Mouse (Mus musculus): Measurements from ENCODE around the gene Rfx4. TPM values are rescaled to one million over a fixed set of nuclear protein-coding genes. Genes with fewer than 3 reads are reported as not detected.

Gene Rfx4
- polyA plus RNA-seq, 1 experiment from 2014 or later: 0.14 TPM

DNA sequence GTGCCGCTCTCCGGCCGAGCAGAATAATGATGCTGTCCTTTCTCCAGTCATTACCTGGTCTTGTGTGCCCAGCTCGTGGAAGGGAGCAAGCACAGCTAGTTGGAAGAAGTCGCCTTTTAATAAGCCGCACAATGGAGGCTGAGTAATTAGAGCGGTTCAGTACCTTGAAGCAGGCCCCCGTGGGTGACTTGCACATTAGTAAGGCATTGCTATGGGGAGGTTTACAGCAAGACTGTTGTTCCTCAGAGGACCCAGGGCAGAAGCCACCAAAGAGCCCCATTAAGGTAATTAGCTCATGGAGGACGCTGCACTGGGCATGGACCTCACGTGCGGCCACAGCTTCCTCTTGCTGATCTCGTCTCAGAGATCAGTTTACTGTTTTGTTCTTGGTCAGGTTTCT, 33.2 kb upstream of the Rfx4 start:
- H3K4me1 ChIP-seq: no peaks in the 10 kb centered on the region
- no peak overlapping the region for H3K4me3 ChIP-seq (replicated peaks)
- no peaks in the 10 kb centered on the region for H3K9me3 ChIP-seq (replicated peaks)
- H3K4me2 ChIP-seq: no peak overlapping the region
- H3K36me3 ChIP-seq: peaks cover 67% of the 10 kb centered on the region
- H3K9ac ChIP-seq: no peak overlapping the region
- ATAC-seq (replicated peaks; ENCODE audit: low FRiP score): no peak
- WGBS: 70% methylated on average over 12 of the region's 12 CpGs
- no peak overlapping the region for H3K27ac ChIP-seq
- H3K27me3 ChIP-seq: no peaks in the 10 kb centered on the region

DNA sequence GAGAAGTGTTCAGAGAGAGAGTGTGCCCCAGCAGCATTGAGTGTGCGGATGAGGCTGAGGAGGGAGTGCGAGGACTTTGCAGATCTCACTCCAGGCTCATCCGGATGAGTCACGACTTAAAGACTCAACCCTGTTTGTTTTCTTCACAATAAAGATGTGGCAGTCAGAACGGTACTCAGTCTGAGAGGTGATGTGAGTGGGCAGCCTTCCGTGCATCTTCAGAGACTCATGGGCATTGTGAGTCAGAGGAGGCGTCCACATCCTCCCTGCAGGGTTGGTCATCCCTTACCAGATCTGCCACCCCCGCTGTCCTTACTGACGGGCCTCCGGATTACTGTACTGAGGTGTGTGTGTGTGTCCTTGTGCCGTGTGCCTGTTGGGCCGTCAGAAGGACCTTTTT, 28.9 kb upstream of the Rfx4 start:
- H3K4me2 ChIP-seq: no peak overlapping the region
- H3K27ac ChIP-seq: no peak overlapping the region
- no peak overlapping the region for H3K4me3 ChIP-seq (replicated peaks)
- H3K4me1 ChIP-seq: no peaks in the 10 kb centered on the region
- no peaks in the 10 kb centered on the region for H3K27me3 ChIP-seq
- H3K9me3 ChIP-seq (replicated peaks): no peaks in the 10 kb centered on the region
- no peak overlapping the region for H3K9ac ChIP-seq
- peaks cover 34% of the 10 kb centered on the region for H3K36me3 ChIP-seq
- 89% methylated on average over 12 of the region's 12 CpGs for WGBS
- no peak for ATAC-seq (replicated peaks; ENCODE audit: low FRiP score)

DNA sequence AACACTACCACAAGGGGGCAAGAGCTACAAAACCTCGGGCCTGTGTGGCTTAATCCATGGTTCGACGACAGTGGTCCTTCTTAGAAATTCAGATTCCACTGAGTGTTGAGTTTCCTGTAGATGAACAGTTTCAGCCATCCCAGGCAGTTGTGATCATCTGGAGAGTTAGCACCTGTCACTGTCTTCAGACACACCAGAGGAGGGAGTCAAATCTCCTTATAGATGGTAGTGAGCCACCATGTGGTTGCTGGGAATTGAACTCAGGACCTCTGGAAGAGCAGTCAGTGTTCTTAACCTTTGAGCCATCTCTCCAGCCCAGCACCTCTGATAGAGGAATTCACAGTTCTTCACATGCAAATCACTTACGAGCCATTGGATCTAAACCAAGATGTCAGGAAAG, 28.1 kb upstream of the Rfx4 start:
- H3K27me3 ChIP-seq: no peaks in the 10 kb centered on the region
- no peak overlapping the region for H3K27ac ChIP-seq
- H3K4me2 ChIP-seq: no peak overlapping the region
- 82% methylated on average over 4 of the region's 4 CpGs for WGBS
- H3K9me3 ChIP-seq (replicated peaks): no peaks in the 10 kb centered on the region
- no peak for ATAC-seq (replicated peaks; ENCODE audit: low FRiP score)
- H3K9ac ChIP-seq: no peak overlapping the region
- no peaks in the 10 kb centered on the region for H3K4me1 ChIP-seq
- H3K4me3 ChIP-seq (replicated peaks): no peak overlapping the region
- H3K36me3 ChIP-seq: peaks cover 27% of the 10 kb centered on the region

DNA sequence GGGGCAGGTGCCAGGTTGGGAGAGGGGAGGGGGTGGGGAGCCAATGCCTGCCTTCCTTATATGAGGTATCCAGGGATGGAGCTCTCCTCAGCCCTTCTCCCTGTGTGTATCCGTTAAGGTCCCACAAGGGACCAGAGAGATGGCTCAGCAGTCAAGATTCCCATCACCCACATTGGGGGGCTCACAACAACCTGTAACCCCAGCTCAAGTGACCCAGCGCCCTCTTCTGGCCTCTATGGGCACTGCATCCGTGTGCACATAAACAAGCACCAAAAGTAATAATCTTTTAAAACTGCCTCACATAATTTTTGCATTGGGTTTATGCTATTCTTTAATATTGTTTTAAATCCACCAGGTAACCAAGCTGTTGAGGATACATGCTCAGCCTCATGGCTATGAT, 25.8 kb upstream of the Rfx4 start:
- no peak overlapping the region for H3K27ac ChIP-seq
- no peak overlapping the region for H3K9ac ChIP-seq
- no peaks in the 10 kb centered on the region for H3K9me3 ChIP-seq (replicated peaks)
- H3K27me3 ChIP-seq: no peaks in the 10 kb centered on the region
- peaks cover 23% of the 10 kb centered on the region for H3K36me3 ChIP-seq
- 84% methylated on average over 3 of the region's 3 CpGs for WGBS
- H3K4me1 ChIP-seq: no peaks in the 10 kb centered on the region
- ATAC-seq (replicated peaks; ENCODE audit: low FRiP score): no peak
- no peak overlapping the region for H3K4me3 ChIP-seq (replicated peaks)
- H3K4me2 ChIP-seq: no peak overlapping the region

DNA sequence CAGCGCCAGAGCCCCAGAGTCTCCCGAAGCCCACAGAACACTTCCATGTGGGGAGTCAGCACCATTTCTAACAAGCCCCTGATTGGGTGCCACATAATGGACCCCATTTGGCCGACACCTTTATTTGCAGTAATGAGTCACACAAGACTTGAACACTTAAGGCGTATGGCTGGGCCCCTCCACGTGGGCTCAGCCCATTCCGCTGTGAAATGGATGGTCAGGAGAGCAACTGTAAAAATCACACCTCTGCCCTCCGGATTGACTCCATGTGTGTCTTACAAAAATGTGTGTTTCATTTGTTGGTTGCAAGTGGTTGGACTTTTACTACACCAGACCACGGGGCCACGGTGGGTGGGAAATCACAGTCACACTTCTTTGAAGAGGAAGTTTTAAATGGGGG, 24.9 kb upstream of the Rfx4 start:
- no peak overlapping the region for H3K4me3 ChIP-seq (replicated peaks)
- no peaks in the 10 kb centered on the region for H3K27me3 ChIP-seq
- no peak overlapping the region for H3K27ac ChIP-seq
- ATAC-seq (replicated peaks; ENCODE audit: low FRiP score): no peak
- no peak overlapping the region for H3K4me2 ChIP-seq
- peaks cover 14% of the 10 kb centered on the region for H3K36me3 ChIP-seq
- H3K9me3 ChIP-seq (replicated peaks): no peaks in the 10 kb centered on the region
- WGBS: 47% methylated on average over 9 of the region's 9 CpGs
- H3K9ac ChIP-seq: no peak overlapping the region
- no peaks in the 10 kb centered on the region for H3K4me1 ChIP-seq

DNA sequence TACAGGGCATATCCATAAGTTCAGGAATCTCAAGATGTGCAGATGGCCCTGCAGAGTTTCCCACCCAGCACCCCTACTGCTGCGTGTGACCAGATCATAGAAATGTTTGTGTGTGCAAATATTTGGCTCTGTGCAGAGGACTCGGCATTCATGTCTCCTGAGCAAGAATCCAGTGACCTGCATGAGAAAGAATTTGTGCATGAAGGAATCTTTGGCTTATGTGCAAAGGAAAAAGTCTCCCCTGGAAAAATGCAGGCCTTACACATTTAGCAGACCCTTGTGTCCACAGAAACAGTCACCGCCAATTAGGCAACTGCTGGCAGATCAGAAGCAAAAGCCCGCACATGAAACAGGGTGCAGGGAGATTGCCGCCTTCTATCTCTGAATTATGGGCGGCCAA, 22.4 kb upstream of the Rfx4 start:
- Histone ChIP-seq H3K9me3 (replicated peaks) (no peaks in the 10 kb centered on the region), H3K4me2 (no peak overlapping the region), H3K4me3 (replicated peaks) (no peak overlapping the region), H3K36me3 (no peaks in the 10 kb centered on the region), H3K4me1 (no peaks in the 10 kb centered on the region), H3K27me3 (no peaks in the 10 kb centered on the region), H3K9ac (no peak overlapping the region), H3K27ac (no peak overlapping the region)
- ATAC-seq (replicated peaks; ENCODE audit: low FRiP score): no peak
- 53% methylated on average over 6 of the region's 6 CpGs for WGBS

DNA sequence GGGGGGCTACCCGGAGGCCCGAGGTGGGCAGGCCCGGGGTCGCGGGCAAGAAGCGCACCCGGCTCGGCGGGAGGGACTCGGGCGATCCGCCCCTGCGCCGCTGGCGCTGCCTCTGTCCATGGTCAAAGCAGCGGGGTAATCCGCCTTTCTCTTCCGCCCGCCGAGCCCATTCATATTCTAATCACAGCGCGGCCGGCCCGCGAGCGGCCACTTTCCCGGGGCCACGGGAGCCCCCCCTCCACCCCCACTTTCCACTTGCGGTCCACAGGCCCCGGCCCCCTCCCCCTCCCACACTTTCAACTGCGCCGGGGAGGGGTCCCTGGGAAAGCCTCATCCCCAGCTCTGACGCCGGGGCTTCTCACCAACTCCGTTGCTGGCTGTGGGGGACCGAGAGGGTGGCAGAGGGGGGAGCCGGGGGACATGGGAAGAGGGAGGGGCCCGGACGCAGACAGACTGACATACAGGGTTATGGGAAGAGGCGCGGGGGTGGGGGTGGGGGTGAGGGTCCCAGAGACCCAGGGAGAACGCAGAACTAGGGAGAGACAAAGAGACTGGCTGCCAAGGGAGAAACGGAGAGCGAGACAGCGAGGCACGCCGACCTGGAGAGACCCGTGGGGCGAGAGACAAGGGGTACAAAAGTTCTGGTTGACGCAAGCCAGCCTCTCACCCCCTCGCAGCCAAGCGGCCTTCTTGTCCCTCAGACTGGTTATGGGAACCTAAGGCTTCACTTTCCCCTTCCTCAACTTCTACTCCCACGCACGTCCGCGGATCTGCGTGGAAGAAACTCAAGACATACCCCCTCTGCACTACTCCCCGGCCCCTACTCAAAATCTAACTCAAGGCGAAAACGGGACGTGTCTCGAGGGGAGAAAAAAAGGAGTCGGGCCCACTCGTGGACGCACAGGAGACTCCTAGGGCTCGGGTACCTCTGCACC, 744 bp upstream of the Rfx4 start:
- H3K27ac ChIP-seq: no peak overlapping the region
- peak overlapping the region; percentile 36 for H3K4me3 ChIP-seq (replicated peaks)
- no peaks in the 10 kb centered on the region for H3K9me3 ChIP-seq (replicated peaks)
- H3K36me3 ChIP-seq: no peaks in the 10 kb centered on the region
- peaks cover 94% of the 10 kb centered on the region for H3K27me3 ChIP-seq
- H3K4me1 ChIP-seq: peaks cover 57% of the 10 kb centered on the region
- peak overlapping the region; percentile 64 for H3K4me2 ChIP-seq
- no peak overlapping the region for H3K9ac ChIP-seq
- ATAC-seq (replicated peaks; ENCODE audit: low FRiP score): peak; percentile 30; the same call in 1 of the 2 replicates
- WGBS: 1% methylated on average over 66 of the region's 66 CpGs

DNA sequence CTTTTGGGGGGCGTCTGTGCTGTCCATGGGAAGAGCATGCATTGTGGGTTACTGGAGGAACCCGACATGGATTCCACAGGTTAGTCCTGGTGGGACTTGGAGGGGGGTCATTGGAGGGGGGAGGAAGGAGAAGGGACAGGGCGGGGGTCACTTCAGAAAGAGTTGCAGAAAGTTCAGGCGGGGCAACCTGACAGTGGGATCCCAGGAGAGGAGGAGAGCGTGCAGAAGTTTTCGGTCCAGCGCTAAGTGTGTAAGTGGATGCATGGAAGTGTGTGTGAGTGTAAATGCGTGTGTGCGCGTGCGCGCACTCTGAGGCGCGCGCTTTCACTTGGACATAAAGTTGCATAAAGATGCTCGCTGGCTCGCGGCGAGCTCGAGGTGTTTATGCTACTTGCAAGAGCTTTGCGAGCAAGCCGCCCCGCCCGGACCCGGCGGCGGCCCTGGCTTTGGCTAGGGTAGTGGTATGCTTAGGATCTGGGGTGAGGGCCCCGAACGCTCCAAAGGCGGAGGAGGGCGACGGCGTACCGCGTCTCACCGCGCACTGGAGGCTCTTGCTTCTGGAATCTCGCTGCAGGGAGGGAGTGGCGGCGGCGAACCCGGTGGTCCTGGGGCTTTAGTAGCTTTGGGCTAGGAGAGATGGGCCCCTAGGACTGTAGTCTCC, 703 bp downstream of the Rfx4 start:
- Histone ChIP-seq H3K4me3 (replicated peaks) (peak overlapping the region; percentile 36), H3K4me2 (peak overlapping the region; percentile 64), H3K9me3 (replicated peaks) (no peaks in the 10 kb centered on the region), H3K36me3 (no peaks in the 10 kb centered on the region), H3K27ac (no peak overlapping the region), H3K27me3 (peaks cover 99% of the 10 kb centered on the region), H3K9ac (no peak overlapping the region), H3K4me1 (peaks cover 65% of the 10 kb centered on the region)
- whole genome bisulfite sequencing: under 1% methylated on average over 42 of the region's 42 CpGs
- no peak for ATAC-seq (replicated peaks; ENCODE audit: low FRiP score)

DNA sequence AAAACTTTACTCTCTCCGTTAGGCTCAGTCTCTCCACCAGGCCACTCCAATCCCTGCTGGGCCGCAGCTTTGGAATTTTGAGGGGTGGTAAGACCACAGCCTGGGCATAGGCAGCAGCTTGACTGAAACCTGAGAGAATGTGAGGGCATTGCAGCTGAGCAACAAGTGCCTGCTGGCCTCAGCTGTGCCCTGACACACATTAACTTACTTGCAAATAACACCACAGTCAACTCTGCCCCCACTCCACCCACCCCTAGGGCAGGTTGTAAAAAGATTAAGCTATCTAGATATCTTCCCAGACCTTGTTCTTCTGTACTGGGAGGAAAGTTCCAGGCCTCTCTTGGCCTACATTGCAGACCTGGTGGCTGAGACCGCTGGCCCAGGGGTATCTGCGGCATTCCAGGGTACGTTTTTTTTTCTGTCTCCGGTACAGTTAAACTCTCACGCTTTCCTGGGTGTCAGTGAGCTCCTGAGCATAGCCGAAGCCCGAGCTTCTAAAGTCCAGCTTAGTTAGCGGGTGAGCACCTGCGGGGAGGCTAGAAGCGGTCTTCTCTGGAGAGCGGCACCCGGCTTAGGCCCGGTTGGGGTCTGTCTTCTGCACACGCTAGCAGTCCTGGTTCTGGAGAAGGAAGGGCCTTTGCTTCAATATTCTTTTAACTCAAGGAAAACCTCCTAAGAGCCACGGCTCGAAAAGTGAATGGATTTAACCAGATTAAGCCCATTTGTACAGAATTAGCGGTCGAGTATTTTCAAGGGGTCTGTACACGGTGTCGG, 1.8 kb downstream of the Rfx4 start:
- 5% methylated on average over 22 of the region's 22 CpGs for WGBS

DNA sequence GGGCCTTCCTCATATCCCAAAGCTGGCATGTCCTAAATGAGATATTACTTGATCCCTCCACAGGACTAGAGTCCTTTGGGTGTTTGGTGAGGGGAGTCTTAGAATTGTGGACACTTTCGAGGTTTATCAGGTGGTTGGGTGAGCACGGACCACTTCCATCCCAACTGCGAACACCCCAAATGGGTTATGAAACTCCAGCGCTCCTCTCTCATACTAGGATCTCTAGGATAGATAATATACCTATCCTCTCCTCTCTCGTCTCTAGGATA, 2.3 kb downstream of the Rfx4 start:
- H3K27me3 ChIP-seq: peaks cover 99% of the 10 kb centered on the region
- 5% methylated on average over 5 of the region's 5 CpGs for WGBS
- H3K4me3 ChIP-seq (replicated peaks): no peak overlapping the region
- H3K4me2 ChIP-seq: no peak overlapping the region
- H3K9me3 ChIP-seq (replicated peaks): no peaks in the 10 kb centered on the region
- no peak for ATAC-seq (replicated peaks; ENCODE audit: low FRiP score)
- H3K36me3 ChIP-seq: no peaks in the 10 kb centered on the region
- H3K4me1 ChIP-seq: peaks cover 65% of the 10 kb centered on the region
- H3K9ac ChIP-seq: no peak overlapping the region
- no peak overlapping the region for H3K27ac ChIP-seq

More for the DNA sequence above, 1.8 kb downstream of the Rfx4 start:
- H3K27me3 ChIP-seq: peaks cover 99% of the 10 kb centered on the region
- no peaks in the 10 kb centered on the region for H3K9me3 ChIP-seq (replicated peaks)
- H3K27ac ChIP-seq: no peak overlapping the region
- no peak; the same call in 1 of the 2 replicates for ATAC-seq (replicated peaks; ENCODE audit: low FRiP score)
- peaks cover 65% of the 10 kb centered on the region for H3K4me1 ChIP-seq
- H3K9ac ChIP-seq: no peak overlapping the region
- H3K4me2 ChIP-seq: 0 out of 2 replicates have a peak overlapping the region, but pooled peaks have one; percentile 9
- no peak overlapping the region; the same call in 1 of the 2 replicates for H3K4me3 ChIP-seq (replicated peaks)
- no peaks in the 10 kb centered on the region for H3K36me3 ChIP-seq

DNA sequence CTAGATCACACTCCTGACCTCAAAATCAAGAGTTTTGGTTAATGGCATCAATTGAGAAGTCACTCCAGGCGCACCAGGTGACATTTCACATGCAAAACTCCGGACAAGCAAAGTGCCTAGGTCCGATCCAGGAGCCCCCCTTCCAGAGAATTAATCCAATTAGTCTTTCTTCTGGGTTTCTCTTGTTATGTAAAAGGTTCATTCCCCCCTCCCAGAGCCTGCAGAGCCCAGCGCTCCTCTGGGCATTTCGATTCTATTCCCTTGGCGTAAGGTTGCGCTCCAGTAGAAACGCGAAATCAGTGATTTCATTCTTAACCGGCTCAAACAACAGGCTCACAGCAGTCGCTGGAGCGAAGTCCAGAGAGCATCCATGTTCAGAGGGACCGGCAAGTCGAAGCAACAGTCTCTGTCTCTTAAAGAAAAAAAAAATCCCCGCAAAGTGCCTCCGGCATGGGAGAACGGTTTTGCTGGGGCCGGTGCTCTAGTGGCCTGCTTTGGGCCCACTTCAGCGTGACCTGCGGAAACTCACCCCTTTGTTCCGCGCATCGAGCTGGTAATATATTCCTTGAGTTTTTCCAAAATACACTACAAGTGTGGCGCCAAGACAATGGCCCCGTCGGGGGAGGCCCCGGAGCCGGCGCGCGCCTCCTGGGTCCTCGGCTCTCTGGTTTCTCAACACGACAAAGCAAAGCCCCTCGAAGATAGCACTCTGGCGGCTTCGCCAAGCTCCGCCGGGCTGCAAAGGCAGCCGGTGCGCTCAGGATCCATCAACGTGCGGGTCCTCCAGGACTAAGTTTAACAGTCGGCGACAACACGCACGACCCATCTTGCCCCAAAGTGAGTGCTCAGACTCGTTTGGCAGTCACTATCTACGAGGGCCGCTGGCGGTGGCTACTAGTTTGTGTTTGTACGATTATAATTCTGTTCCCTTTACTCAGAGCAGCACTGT, 2.9 kb downstream of the Rfx4 start:
- peaks cover 65% of the 10 kb centered on the region for H3K4me1 ChIP-seq
- peaks cover 100% of the 10 kb centered on the region for H3K27me3 ChIP-seq
- peak overlapping the region; percentile 25 for H3K4me3 ChIP-seq (replicated peaks)
- H3K9ac ChIP-seq: no peak overlapping the region
- H3K4me2 ChIP-seq: peak overlapping the region; percentile 48
- H3K27ac ChIP-seq: no peak overlapping the region
- H3K36me3 ChIP-seq: no peaks in the 10 kb centered on the region
- 2% methylated on average over 51 of the region's 51 CpGs for WGBS
- ATAC-seq (replicated peaks; ENCODE audit: low FRiP score): no peak
- H3K9me3 ChIP-seq (replicated peaks): no peaks in the 10 kb centered on the region
